27 mouse cellular contexts compared by ENCODE assay signal in the genomic region with DNA sequence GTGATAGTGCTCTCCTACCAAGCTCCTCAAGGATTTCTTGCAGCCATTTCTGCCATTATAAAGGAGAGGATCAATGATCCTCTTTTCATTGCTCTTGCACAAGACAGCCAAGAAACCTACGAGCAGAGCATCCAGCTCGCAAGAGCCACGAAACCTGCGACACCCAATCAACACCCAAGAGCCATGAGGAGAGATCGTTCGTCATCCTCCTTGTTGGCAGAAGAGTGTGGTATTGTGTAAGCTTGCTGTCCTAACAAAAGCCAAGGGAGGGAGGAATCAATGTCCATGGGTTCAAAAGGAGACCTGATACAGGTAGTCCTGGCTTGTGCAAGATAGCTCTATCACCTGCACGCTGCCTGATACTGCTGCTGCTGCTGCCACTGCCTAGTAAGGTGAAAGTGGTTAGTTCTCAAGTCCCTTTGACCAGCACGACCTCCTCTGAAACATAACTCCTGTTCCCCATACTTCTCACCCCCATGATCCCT. TPM values are rescaled to one million over a fixed set of nuclear protein-coding genes. Genes with fewer than 3 reads are reported as not detected.
DNase-seq lines count a peak whose midpoint lies in the region; ATAC-seq and TF ChIP-seq lines count a peak whose summit lies in the region.
"Had no signal": no experiment of that assay in that cellular context is flagged by ENCODE, and none has a peak within 500 bp of the region (broad histone marks: within the 10 kb centered on the region; RNA-seq: fewer than 3 reads in every experiment).

No protein-coding gene starts in this region.

- no peak overlapping the region for H3K4me3 ChIP-seq in forebrain, embryonic 11.5 days (ENCODE audit: low read depth, low read length)
- H3K4me3 ChIP-seq in forebrain, embryonic 12.5 days (replicated peaks) = no peak overlapping the region
- no peak overlapping the region for H3K4me3 ChIP-seq in liver, postnatal 0 days (ENCODE audit: low read depth, low read length)
- no peak overlapping the region for H3K4me3 ChIP-seq in liver, embryonic 11.5 days (ENCODE audit: low read depth, low read length)
- H3K4me3 ChIP-seq: embryonic facial prominence, embryonic 13.5 days; embryonic facial prominence, embryonic 15.5 days; erythroblast, embryonic 14.5 days; forebrain, embryonic 13.5 days; forebrain, embryonic 15.5 days had no signal

- no peak overlapping the region for H3K27ac ChIP-seq in forebrain, embryonic 11.5 days (ENCODE audit: low read depth, low read length)
- H3K27ac ChIP-seq in forebrain, embryonic 12.5 days = no peak overlapping the region
- no peak overlapping the region for H3K27ac ChIP-seq in liver, postnatal 0 days (ENCODE audit: low read depth)
- H3K27ac ChIP-seq in liver, embryonic 11.5 days (ENCODE audit: low read depth, low read length) = no peak overlapping the region
- H3K27ac ChIP-seq: embryonic facial prominence, embryonic 13.5 days; embryonic facial prominence, embryonic 15.5 days; forebrain, embryonic 13.5 days; forebrain, embryonic 15.5 days had no signal

- peak; percentile 45 for DNase-seq in forebrain, embryonic 11.5 days (ENCODE audit: low spot score)
- DNase-seq in liver, postnatal 0 days = no peak
- no peak for DNase-seq in liver, embryonic 11.5 days (ENCODE audit: low spot score)
- no peak for DNase-seq in natural killer cell, adult 2 months (ENCODE audit: low spot score in 2 of 2)
- DNase-seq: adrenal gland, adult 8-10 months; adrenal gland, postnatal 14 days; adrenal gland, postnatal 36 days; B cell, adult 2 months; cerebellum, adult 11-12 months; cerebellum, adult 2 months; cerebellum, adult 9-10 months; cerebellum, postnatal 14 days; cerebellum, postnatal 36 days; embryo, embryonic 11 days; forebrain, postnatal 0 days had no signal

- WGBS in forebrain, embryonic 11.5 days = 94% methylated on average over 8 of the region's 8 CpGs
- WGBS in forebrain, embryonic 12.5 days = 92% methylated on average over 8 of the region's 8 CpGs
- WGBS in liver, postnatal 0 days (ENCODE audit: insufficient replicate concordance) = 68% methylated on average over 8 of the region's 8 CpGs
- 86% methylated on average over 8 of the region's 8 CpGs for WGBS in liver, embryonic 11.5 days

- TF ChIP-seq CTCF in liver, postnatal 0 days (IDR thresholded peaks at IDR 0.05; ENCODE audit: low read depth) = no peak

- ATAC-seq in forebrain, embryonic 11.5 days (replicated peaks; ENCODE audit: low FRiP score) = no peak
- no peak for ATAC-seq in forebrain, embryonic 12.5 days (ENCODE audit: low FRiP score)
- peak; percentile 78 for ATAC-seq in liver, postnatal 0 days
- no peak for ATAC-seq in liver, embryonic 11.5 days (replicated peaks; ENCODE audit: low FRiP score)
- ATAC-seq: activated CD4-positive, CD25-positive, alpha-beta regulatory T cell, adult 4 months; CD4-positive, CD25-positive, alpha-beta regulatory T cell, adult 4 months; forebrain, embryonic 13.5 days; forebrain, embryonic 15.5 days; forebrain, postnatal 0 days; Patski had no signal

- no peak for TF ChIP-seq EP300 in liver, postnatal 0 days (IDR thresholded peaks at IDR 0.05; ENCODE audit: low read depth)

- no peak overlapping the region for H3K4me2 ChIP-seq in forebrain, embryonic 11.5 days (ENCODE audit: low read depth, low read length, severe bottlenecking)
- H3K4me2 ChIP-seq in forebrain, embryonic 12.5 days = no peak overlapping the region
- H3K4me2 ChIP-seq in liver, postnatal 0 days (ENCODE audit: low read depth, low read length) = no peak overlapping the region
- H3K4me2 ChIP-seq in liver, embryonic 11.5 days = no peak overlapping the region
- H3K4me2 ChIP-seq: embryonic facial prominence, embryonic 13.5 days; embryonic facial prominence, embryonic 15.5 days; forebrain, embryonic 13.5 days; forebrain, embryonic 15.5 days had no signal

- no peaks in the 10 kb centered on the region; the same call in 1 of the 2 replicates for H3K9me3 ChIP-seq in forebrain, embryonic 11.5 days (ENCODE audit: control insufficient read depth, low read length)
- peaks cover 15% of the 10 kb centered on the region for H3K9me3 ChIP-seq in forebrain, embryonic 12.5 days
- H3K9me3 ChIP-seq in liver, postnatal 0 days (ENCODE audit: low read length) = peaks cover 8% of the 10 kb centered on the region
- peaks cover 5% of the 10 kb centered on the region; the same call in 1 of the 2 replicates for H3K9me3 ChIP-seq in liver, embryonic 11.5 days (ENCODE audit: control insufficient read depth, low read length)
- H3K9me3 ChIP-seq: embryonic facial prominence, embryonic 15.5 days had no signal

- H3K4me1 ChIP-seq in forebrain, embryonic 11.5 days (replicated peaks; ENCODE audit: control insufficient read depth, insufficient read depth, low read length) = peaks cover 6% of the 10 kb centered on the region; the same call in 1 of the 2 replicates
- H3K4me1 ChIP-seq in forebrain, embryonic 12.5 days = peaks cover 7% of the 10 kb centered on the region
- no peaks in the 10 kb centered on the region for H3K4me1 ChIP-seq in liver, postnatal 0 days (ENCODE audit: insufficient read depth)
- H3K4me1 ChIP-seq in liver, embryonic 11.5 days (replicated peaks; ENCODE audit: control insufficient read depth, insufficient read depth, low read length) = peaks cover 9% of the 10 kb centered on the region

- no peak overlapping the region for H3K9ac ChIP-seq in forebrain, embryonic 11.5 days (ENCODE audit: low read length)
- no peak overlapping the region for H3K9ac ChIP-seq in forebrain, embryonic 12.5 days
- no peak overlapping the region for H3K9ac ChIP-seq in liver, postnatal 0 days (replicated peaks)
- H3K9ac ChIP-seq in liver, embryonic 11.5 days (ENCODE audit: low read depth, low read length) = no peak overlapping the region
- H3K9ac ChIP-seq: embryonic facial prominence, embryonic 13.5 days; embryonic facial prominence, embryonic 15.5 days; forebrain, embryonic 13.5 days; forebrain, embryonic 15.5 days; forebrain, postnatal 0 days had no signal

- H3K27me3 ChIP-seq in forebrain, embryonic 11.5 days (ENCODE audit: control insufficient read depth, insufficient read depth, low read length) = peaks cover 14% of the 10 kb centered on the region
- H3K27me3 ChIP-seq in forebrain, embryonic 12.5 days = peaks cover 50% of the 10 kb centered on the region
- peaks cover 5% of the 10 kb centered on the region; the same call in 1 of the 2 replicates for H3K27me3 ChIP-seq in liver, postnatal 0 days (ENCODE audit: insufficient read depth, low read length)
- H3K27me3 ChIP-seq in liver, embryonic 11.5 days (replicated peaks; ENCODE audit: control insufficient read depth, insufficient read depth, low read length) = no peaks in the 10 kb centered on the region; the same call in 1 of the 2 replicates
- H3K27me3 ChIP-seq: CH12.LX, Patski had no signal

- H3K36me3 ChIP-seq in forebrain, embryonic 11.5 days (ENCODE audit: control insufficient read depth, insufficient read depth, low read length) = no peaks in the 10 kb centered on the region
- H3K36me3 ChIP-seq in forebrain, embryonic 12.5 days (replicated peaks) = no peaks in the 10 kb centered on the region; the same call in 1 of the 2 replicates
- H3K36me3 ChIP-seq in liver, postnatal 0 days (replicated peaks; ENCODE audit: insufficient read depth, low read length) = no peaks in the 10 kb centered on the region
- no peaks in the 10 kb centered on the region for H3K36me3 ChIP-seq in liver, embryonic 11.5 days (ENCODE audit: control insufficient read depth, insufficient read depth, low read length)
- H3K36me3 ChIP-seq: embryonic facial prominence, embryonic 13.5 days had no signal

RNA-seq across cellular contexts. Expression of gene Sec31b, which starts 2.9 kb away (rescaled TPM):
- 0.81 and 0.84 TPM in 2 replicates for polyA plus RNA-seq in forebrain, embryonic 11.5 days (2014; fragmentation: Nextera tagmentation; extraction: Ambion mirVana)
- polyA plus RNA-seq in forebrain, embryonic 12.5 days (2016; fragmentation: Nextera tagmentation; extraction: Ambion mirVana) = 0.36 and 0.42 TPM in 2 replicates
- 0.54 and 0.57 TPM in 2 replicates for polyA plus RNA-seq in liver, postnatal 0 days (2015; fragmentation: Nextera tagmentation; extraction: Ambion mirVana)
- 0.55 and 0.58 TPM in 2 replicates for polyA plus RNA-seq in liver, embryonic 11.5 days (2014; fragmentation: Nextera tagmentation; extraction: Ambion mirVana)
- polyA plus RNA-seq: erythroblast, embryonic 14.5 days had no signal

RNA-seq across cellular contexts. Expression of gene Gm20538, which starts 9.9 kb away (rescaled TPM):
- not detected in 2 replicates for polyA plus RNA-seq in forebrain, embryonic 11.5 days (2014; fragmentation: Nextera tagmentation; extraction: Ambion mirVana)
- polyA plus RNA-seq in forebrain, embryonic 12.5 days (2016; fragmentation: Nextera tagmentation; extraction: Ambion mirVana) = not detected in 2 replicates
- not detected in 2 replicates for polyA plus RNA-seq in liver, postnatal 0 days (2015; fragmentation: Nextera tagmentation; extraction: Ambion mirVana)
- polyA plus RNA-seq in liver, embryonic 11.5 days (2014; fragmentation: Nextera tagmentation; extraction: Ambion mirVana) = not detected in 2 replicates
- polyA plus RNA-seq: CD4-positive, CD25-positive, alpha-beta regulatory T cell, adult 4 months; cerebellum, adult 2 months; embryonic facial prominence, embryonic 11.5 days; embryonic facial prominence, embryonic 13.5 days; erythroblast, embryonic 14.5 days; forebrain, embryonic 13.5 days; forebrain, embryonic 15.5 days; forebrain, postnatal 0 days; G1E; Patski had no signal

RNA-seq across cellular contexts. Expression of gene Ndufb8, which starts 12.5 kb away (rescaled TPM):
- polyA plus RNA-seq in forebrain, embryonic 11.5 days (2014; fragmentation: Nextera tagmentation; extraction: Ambion mirVana) = 424 and 454 TPM in 2 replicates
- 378 and 384 TPM in 2 replicates for polyA plus RNA-seq in forebrain, embryonic 12.5 days (2016; fragmentation: Nextera tagmentation; extraction: Ambion mirVana)
- polyA plus RNA-seq in liver, postnatal 0 days (2015; fragmentation: Nextera tagmentation; extraction: Ambion mirVana) = 394 and 410 TPM in 2 replicates
- 488 and 497 TPM in 2 replicates for polyA plus RNA-seq in liver, embryonic 11.5 days (2014; fragmentation: Nextera tagmentation; extraction: Ambion mirVana)

RNA-seq across cellular contexts. Expression of gene Hif1an, which starts 19.9 kb away (rescaled TPM):
- polyA plus RNA-seq in forebrain, embryonic 11.5 days (2014; fragmentation: Nextera tagmentation; extraction: Ambion mirVana) = 33.0 and 33.3 TPM in 2 replicates
- polyA plus RNA-seq in forebrain, embryonic 12.5 days (2016; fragmentation: Nextera tagmentation; extraction: Ambion mirVana) = 46.5 and 48.9 TPM in 2 replicates
- 5.3 and 6.8 TPM in 2 replicates for polyA plus RNA-seq in liver, postnatal 0 days (2015; fragmentation: Nextera tagmentation; extraction: Ambion mirVana)
- polyA plus RNA-seq in liver, embryonic 11.5 days (2014; fragmentation: Nextera tagmentation; extraction: Ambion mirVana) = 19.7 and 22.4 TPM in 2 replicates

RNA-seq across cellular contexts. Expression of gene Wnt8b, which starts 49.5 kb away (rescaled TPM):
- 60.2 and 63.5 TPM in 2 replicates for polyA plus RNA-seq in forebrain, embryonic 11.5 days (2014; fragmentation: Nextera tagmentation; extraction: Ambion mirVana)
- polyA plus RNA-seq in forebrain, embryonic 12.5 days (2016; fragmentation: Nextera tagmentation; extraction: Ambion mirVana) = 24.4 and 36.8 TPM in 2 replicates
- polyA plus RNA-seq in liver, postnatal 0 days (2015; fragmentation: Nextera tagmentation; extraction: Ambion mirVana) = not detected in 2 replicates
- polyA plus RNA-seq in liver, embryonic 11.5 days (2014; fragmentation: Nextera tagmentation; extraction: Ambion mirVana) = not detected in 2 replicates
- polyA plus RNA-seq: activated CD4-positive, CD25-positive, alpha-beta regulatory T cell, adult 4 months; CD4-positive, CD25-positive, alpha-beta regulatory T cell, adult 4 months; embryonic facial prominence, embryonic 15.5 days; erythroblast, embryonic 14.5 days; G1E had no signal
